Mouse (Mus musculus) E14TG2a.4 (cell line): ENCODE data around the gene Wapl.

Source experiments
- CTCF ChIP-seq: conservative IDR thresholded peaks from 2 replicates; pipeline ENCODE4 v1.5.1; 2014; ENCODE audit warnings: low read length
- NANOG ChIP-seq: IDR thresholded peaks from 2 replicates; pipeline ENCODE4 v1.6.1; 2014; ENCODE audit warnings: borderline replicate concordance, low read length, mixed read lengths
- POU5F1 ChIP-seq: IDR thresholded peaks from 2 replicates; pipeline ENCODE4 v1.6.1; 2014; ENCODE audit warnings: low read length, borderline replicate concordance

DNA sequence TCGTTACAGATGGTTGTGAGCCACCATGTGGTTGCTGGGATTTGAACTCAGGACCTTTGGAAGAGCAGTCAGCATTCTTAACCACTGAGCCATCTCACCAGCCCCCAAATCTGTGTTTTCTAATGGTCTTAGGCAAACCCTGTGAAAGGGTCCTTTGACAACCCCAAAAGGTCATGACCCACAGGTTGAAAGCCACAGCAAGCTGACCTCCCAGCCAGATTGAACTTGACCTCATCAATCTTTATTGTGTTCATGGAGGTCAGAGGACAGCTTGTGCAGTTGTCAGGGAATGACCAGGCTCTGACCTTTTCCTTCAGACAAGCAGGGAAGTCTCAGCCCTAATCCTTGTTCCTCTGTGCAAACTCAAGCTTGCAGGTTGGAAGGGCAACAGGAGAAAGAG lies 10.3 kb upstream of the Wapl start:
- no peak for TF ChIP-seq CTCF
- TF ChIP-seq POU5F1 = no peak
- TF ChIP-seq NANOG = peak; percentile 34; the same call in 1 of the 2 replicates
